Mouse (Mus musculus): ENCODE results near the gene Iffo2. TPM values are rescaled to one million over a fixed set of nuclear protein-coding genes. Genes with fewer than 3 reads are reported as not detected.

The Iffo2 gene
- total and polyA plus RNA-seq, 3 experiments = 1.3 to 2.7 TPM; not detected in 1

DNA sequence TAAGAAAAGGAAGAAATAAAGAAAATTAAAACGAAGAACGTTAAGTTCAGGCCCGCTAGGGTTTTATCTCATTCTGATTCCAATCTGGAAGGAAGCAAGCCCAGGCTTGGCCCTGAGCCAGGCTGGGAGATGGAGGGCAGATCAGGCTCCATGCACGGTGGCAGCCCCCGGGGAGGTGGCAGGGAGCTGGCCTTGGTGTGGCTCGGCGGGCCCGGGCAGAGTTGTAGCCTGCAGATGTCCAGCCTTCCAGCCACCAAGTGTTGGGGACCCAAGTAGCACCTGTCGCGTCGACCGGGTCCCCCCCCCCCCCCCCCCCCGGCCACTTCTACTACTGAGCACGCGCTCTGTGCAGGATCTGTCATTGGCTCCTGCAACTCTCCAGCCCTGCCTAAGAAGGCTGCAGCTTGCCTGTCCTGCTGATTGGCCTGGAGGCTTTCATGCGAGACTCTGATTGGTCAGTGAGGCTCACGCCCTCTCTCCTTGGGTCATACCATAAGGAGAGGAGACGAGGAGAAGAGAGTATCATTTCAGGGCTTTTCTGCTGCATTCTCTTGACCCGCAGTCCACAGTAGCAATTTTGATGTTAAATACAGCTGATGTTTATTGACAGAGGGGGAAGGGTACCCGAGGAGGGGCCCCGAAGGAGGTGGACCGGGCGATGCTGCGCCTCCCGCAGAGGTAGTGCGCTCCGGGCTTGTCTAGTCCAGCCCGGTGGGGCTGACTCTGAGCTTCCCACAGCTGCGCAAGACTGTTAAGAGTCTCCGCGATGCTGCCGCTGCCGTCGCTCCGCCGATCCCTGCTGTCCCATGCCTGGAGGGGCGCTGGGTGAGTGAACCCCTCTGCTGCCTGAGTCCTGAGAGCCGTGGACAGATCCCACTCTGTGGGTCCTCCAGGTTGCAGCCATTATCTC lies 92.3 kb downstream of the Iffo2 start, which contains the start of gene Aldh4a1 (continued):
- TF ChIP-seq ETS1 (IDR thresholded peaks at IDR 0.05; ENCODE audit: low read depth, low read length) (peak; percentile 65), ELF1 (IDR thresholded peaks at IDR 0.05; ENCODE audit: low read depth, low read length) (no peak), CHD1 (IDR thresholded peaks at IDR 0.05; ENCODE audit: low read depth, low read length) (peak; percentile 100), NRF1 (IDR thresholded peaks at IDR 0.05; ENCODE audit: insufficient read depth, low read depth, low read length, poor library complexity, severe bottlenecking) (peak; percentile 65), ZC3H11A (IDR thresholded peaks at IDR 0.05; ENCODE audit: low read depth, low read length) (no peak), USF1 (IDR thresholded peaks at IDR 0.05; ENCODE audit: low read depth, low read length) (peak; percentile 52; the same call in 1 of the 2 replicates), MYC (IDR thresholded peaks at IDR 0.05; ENCODE audit: low read depth, low read length) (0 out of 2 replicates have a peak, but pooled peaks have one; percentile 22), MAZ (IDR thresholded peaks at IDR 0.05; ENCODE audit: low read depth, low read length) (peak; percentile 59; the same call in 1 of the 2 replicates), ZMIZ1 (IDR thresholded peaks at IDR 0.05; ENCODE audit: low read depth, low read length) (peak; percentile 89), SIN3A (IDR thresholded peaks at IDR 0.05; ENCODE audit: low read length) (peak; percentile 82), CHD2 (IDR thresholded peaks at IDR 0.05; ENCODE audit: low read length) (no peak)

GRCm38 (mm10) chr4:139623434-139624115 lies 93.2 kb downstream of the Iffo2 start:
- no peak for TF ChIP-seq UBTF (IDR thresholded peaks at IDR 0.05; ENCODE audit: borderline replicate concordance, insufficient read depth, low read depth, low read length)
- DNase-seq (ENCODE audit: low read depth, low spot score) = no peak
- Histone ChIP-seq H3K27me3 (ENCODE audit: control insufficient read depth in 1 of 2, insufficient read depth in 2 of 2, low read length in 2 of 2) (no peaks in the 10 kb centered on the region), H3K27ac (ENCODE audit: control insufficient read depth, low read depth, low read length) (no peak overlapping the region), H3K4me1 (ENCODE audit: control insufficient read depth in 1 of 2, insufficient read depth in 2 of 2, low read length in 2 of 2) (peaks cover 2 to 8% of the 10 kb centered on the region in 2 experiments; a peak in 3 of 4 replicates), H3K4me3 (ENCODE audit: control insufficient read depth in 1 of 2, insufficient read depth in 1 of 2, low read depth in 2 of 2, low read length in 2 of 2) (peak overlapping the region; percentile 73 to 93), H3K36me3 (ENCODE audit: control insufficient read depth in 1 of 2, insufficient read depth in 2 of 2, low read length in 2 of 2) (peaks cover 0 to 5% of the 10 kb centered on the region in 2 experiments; a peak in 2 of 4 replicates), H3K9me3 (replicated peaks; ENCODE audit: insufficient read depth, low read length) (no peaks in the 10 kb centered on the region), H3K79me2 (ENCODE audit: control insufficient read depth, insufficient read depth, low read length, poor library complexity) (no peaks in the 10 kb centered on the region; the same call in 1 of the 2 replicates), H3K9ac (ENCODE audit: control insufficient read depth, low read depth, low read length, poor library complexity, severe bottlenecking) (peak overlapping the region; percentile 79)

DNA sequence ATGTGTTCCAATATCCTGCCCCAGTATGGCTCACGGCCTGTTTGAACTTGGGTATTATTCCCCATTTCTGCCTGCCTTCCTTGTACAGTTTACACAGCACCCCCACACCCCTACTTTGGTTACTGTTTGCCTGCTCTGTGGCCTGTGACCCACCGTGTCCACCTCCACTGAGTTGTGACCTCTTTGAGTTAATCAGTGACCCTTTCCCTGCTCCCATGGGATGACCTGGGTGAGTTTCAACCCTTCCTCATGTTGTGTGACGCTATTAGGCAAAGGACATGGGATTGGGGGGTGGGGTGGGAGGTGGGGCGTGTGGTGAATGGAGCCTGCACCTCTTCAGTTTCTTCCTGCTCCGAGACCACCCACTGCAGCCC lies 93.8 kb downstream of the Iffo2 start:
- TF ChIP-seq ZC3H11A (IDR thresholded peaks at IDR 0.05; ENCODE audit: low read depth, low read length) (no peak), CHD1 (IDR thresholded peaks at IDR 0.05; ENCODE audit: low read depth, low read length) (no peak), ELF1 (IDR thresholded peaks at IDR 0.05; ENCODE audit: low read depth, low read length) (no peak), RAD21 (IDR thresholded peaks at IDR 0.05; ENCODE audit: low read depth, low read length) (no peak), MXI1 (IDR thresholded peaks at IDR 0.05; ENCODE audit: low read depth, low read length) (no peak)
- DNase-seq (ENCODE audit: low read depth, low spot score) = no peak
- H3K9ac ChIP-seq (ENCODE audit: control insufficient read depth, low read depth, low read length, poor library complexity, severe bottlenecking) = no peak overlapping the region
- H3K79me2 ChIP-seq (ENCODE audit: control insufficient read depth, insufficient read depth, low read length, poor library complexity) = no peaks in the 10 kb centered on the region; the same call in 1 of the 2 replicates
- H3K36me3 ChIP-seq (ENCODE audit: control insufficient read depth in 1 of 2, insufficient read depth in 2 of 2, low read length in 2 of 2) = peaks cover 0 to 5% of the 10 kb centered on the region in 2 experiments; a peak in 2 of 4 replicates
- no peaks in the 10 kb centered on the region for H3K9me3 ChIP-seq (replicated peaks; ENCODE audit: insufficient read depth, low read length)
- H3K4me1 ChIP-seq (ENCODE audit: control insufficient read depth in 1 of 2, insufficient read depth in 2 of 2, low read length in 2 of 2) = peaks cover 2 to 8% of the 10 kb centered on the region in 2 experiments; a peak in 3 of 4 replicates
- H3K4me3 ChIP-seq (ENCODE audit: control insufficient read depth in 1 of 2, insufficient read depth in 1 of 2, low read depth in 2 of 2, low read length in 2 of 2) = no peak overlapping the region
- no peaks in the 10 kb centered on the region for H3K27me3 ChIP-seq (ENCODE audit: control insufficient read depth in 1 of 2, insufficient read depth in 2 of 2, low read length in 2 of 2)
- H3K27ac ChIP-seq (ENCODE audit: control insufficient read depth, low read depth, low read length) = no peak overlapping the region
